Mouse (Mus musculus) v-Abl transformed pro-B cells (cell line): ENCODE data around the gene Cib3.

Experiments
- in situ Hi-C, 2 experiments: fragments of 400-800 bp; cut with MboI; formaldehyde crosslinking; loops; one replicate each; pipeline ENCODE4 v1.15.1; 2025; ENCODE audit not compliant: unreplicated experiment in 2 of 2

Cib3 gene

DNA sequence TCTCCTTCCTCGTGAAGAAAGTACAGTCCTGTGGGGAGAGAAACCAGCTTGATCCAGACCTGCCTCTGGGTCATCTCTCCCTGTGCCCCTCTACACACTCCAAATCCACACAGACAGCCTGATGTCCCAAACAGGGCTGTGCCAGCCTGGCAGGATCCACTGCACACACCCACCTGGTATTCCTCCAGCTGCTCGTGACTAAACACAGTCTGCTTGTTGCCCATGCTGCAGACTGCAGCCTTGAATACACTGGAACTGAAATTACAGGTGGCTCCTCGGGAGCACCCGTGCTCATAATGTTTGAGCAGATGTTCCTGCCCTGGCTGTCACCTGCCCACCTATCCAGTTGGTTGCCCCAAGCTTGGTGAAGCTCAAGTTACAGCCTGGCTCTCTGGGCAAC is at the start of gene Cib3:
TSS of gene Cib3 (minus strand) at position 87 of the 400 bp plus-strand sequence.
- in situ Hi-C loops: loop anchor here in 1 of 2 experiments (5.0 kb wide), 1 partner anchor 35 kb away; no protein-coding TSS in a partner anchor

DNA sequence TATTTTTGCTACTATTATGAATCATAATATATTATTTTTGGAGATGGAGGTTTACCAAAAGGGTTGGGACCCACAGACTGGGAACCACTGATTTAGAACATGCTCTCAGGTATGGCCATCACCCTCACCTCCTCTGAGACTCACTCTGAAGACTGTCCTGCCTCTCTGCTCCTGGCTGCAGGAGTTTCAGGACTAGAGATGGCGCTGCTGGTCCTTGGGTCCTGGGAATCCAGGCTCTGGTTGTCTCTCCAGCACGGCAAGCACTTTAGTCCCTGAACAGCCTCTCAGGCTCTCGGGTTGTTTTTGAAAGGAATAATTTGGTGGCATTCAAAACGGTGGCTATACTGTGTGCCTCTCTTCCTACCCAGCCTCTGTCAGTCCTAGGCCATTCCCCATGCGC is 49.2 kb upstream of the Cib3 start:
- in situ Hi-C loops: no loop called here

DNA sequence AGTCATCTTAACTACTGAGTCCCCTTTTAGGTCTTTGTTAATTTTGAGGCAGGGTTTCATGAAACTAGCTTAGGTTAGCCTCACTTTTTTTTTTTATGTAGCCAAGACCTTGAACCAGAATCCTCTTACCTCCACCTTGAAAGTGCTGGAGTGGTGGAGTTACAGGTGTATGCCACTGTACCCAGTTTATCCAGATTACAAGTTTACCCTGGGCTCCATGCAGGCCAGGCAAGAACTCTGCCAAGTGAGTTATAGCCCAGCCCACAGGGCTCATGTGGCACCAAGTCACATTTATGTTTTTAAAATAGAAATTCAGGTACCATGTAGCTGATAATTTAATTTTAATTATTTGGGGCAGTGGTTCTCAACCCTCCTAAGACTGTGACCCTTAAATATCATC is 48.8 kb upstream of the Cib3 start:
- in situ Hi-C loops: no loop called here

- in situ Hi-C loops: no loop called here
These were observed 48.4 kb upstream of the Cib3 start for GRCm38 (mm10) chr8:72261019-72261418.

DNA sequence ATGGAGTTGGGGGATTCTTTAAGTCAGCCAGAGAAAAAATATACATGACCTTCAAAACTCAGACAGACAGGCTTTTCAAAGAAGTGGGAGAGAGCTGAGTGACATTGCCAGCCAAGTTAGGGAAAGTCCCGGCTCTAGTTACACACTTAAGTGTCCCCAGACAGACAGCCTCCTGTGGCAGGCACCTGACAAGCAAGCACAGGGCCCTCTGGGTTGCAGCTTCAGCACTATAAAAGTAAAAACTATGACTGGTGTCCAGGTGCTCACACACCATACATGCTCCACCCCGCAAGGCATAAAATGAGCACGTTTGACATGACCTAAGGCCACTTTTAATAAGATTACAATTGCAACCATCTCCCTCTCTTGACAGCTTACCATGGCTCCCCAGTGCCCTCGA is 47.9 kb upstream of the Cib3 start:
- in situ Hi-C loops: no loop called here

GRCm38 (mm10) chr8:72259862-72260261 is 47.2 kb upstream of the Cib3 start:
- in situ Hi-C loops: loop anchor here in 1 of 2 experiments (5.0 kb wide), 1 partner anchor 107 kb away; no protein-coding TSS in a partner anchor

DNA sequence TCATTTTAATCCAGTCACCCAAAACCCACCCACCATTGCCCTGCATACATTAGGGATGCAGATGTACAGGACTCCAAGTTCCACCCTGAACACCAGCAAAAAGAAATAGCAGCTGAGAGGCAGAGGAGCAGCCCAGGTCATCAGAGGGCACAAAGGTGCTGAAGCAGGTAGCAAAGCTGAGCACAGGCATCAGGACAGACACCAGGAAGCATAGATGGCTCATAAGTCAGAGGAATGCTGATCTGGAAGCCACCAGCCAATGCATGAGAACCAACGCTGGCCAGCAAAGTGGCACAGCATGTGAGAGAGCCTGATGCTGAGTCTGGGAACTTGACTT is 45.2 kb upstream of the Cib3 start:
- in situ Hi-C loops: loop anchor here in 1 of 2 experiments (5.0 kb wide), 1 partner anchor 109 kb away; no protein-coding TSS in a partner anchor

- in situ Hi-C loops: loop anchor here in 1 of 2 experiments (5.0 kb wide), 1 partner anchor 110 kb away; no protein-coding TSS in a partner anchor
These were observed 44.7 kb upstream of the Cib3 start for GRCm38 (mm10) chr8:72257171-72257901.

- in situ Hi-C loops: loop anchor here (5.0 kb wide), 1 partner anchor 67 kb away; no protein-coding TSS in a partner anchor
These were observed 32.0 kb upstream of the Cib3 start for GRCm38 (mm10) chr8:72244610-72245009.

GRCm38 (mm10) chr8:72242226-72242625 is 29.6 kb upstream of the Cib3 start:
- in situ Hi-C loops: loop anchor here in 1 of 2 experiments (5.0 kb wide), 1 partner anchor 65 kb away; no protein-coding TSS in a partner anchor

DNA sequence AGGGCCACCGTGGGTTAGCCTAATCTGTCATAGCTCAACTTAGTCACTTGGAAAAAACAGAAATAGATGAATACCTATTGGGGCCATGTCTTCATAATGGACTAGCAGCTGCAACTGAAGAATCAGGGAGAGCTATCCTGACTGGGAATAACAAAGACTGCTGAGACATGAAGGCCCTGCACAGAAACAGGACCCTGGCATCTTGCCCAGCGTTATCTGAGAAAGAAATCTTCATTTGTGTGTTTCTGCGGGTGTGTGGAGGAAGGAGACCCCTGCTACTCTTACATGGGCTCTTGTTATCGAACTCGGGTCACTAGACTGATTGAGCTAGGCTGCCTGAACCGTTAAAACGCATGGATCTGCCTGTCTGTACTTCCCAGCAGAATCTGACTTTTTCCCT is 28.3 kb upstream of the Cib3 start:
- in situ Hi-C loops: loop anchor here in 1 of 2 experiments (5.0 kb wide), 1 partner anchor 64 kb away; no protein-coding TSS in a partner anchor

- in situ Hi-C loops: loop anchor here in 1 of 2 experiments (5.0 kb wide), 1 partner anchor 63 kb away; no protein-coding TSS in a partner anchor
These were observed 27.7 kb upstream of the Cib3 start for GRCm38 (mm10) chr8:72240403-72240763.

GRCm38 (mm10) chr8:72239499-72240402 is 27.1 kb upstream of the Cib3 start, which contains the start of gene Ap1m1:
TSS of gene Ap1m1 (plus strand) at chr8:72240018.
- in situ Hi-C loops: loop anchor here in 1 of 2 experiments (5.0 kb wide), 1 partner anchor 62 kb away; no protein-coding TSS in a partner anchor

DNA sequence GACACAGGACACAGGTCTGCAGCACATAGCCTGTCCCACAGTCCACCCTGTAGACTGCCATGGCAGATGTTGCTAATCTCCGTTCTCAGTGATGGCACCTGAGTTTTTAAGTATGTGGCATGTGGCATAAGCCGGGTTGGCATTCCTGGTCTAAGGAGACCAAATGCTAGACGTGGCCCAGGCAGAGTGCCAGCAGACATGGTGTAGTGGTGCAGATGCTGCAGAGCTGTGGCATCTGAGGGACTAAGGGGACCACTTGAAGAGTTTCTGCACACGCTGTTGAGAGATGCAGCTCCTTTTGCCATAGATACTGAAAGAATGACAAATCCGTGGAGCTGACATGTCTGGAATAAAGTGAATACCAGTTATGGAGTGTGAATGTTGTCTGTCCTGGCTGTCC is 10.0 kb upstream of the Cib3 start:
- in situ Hi-C loops: no loop called here

- in situ Hi-C loops: no loop called here
These were observed 8.1 kb upstream of the Cib3 start for GRCm38 (mm10) chr8:72220758-72221157.

DNA sequence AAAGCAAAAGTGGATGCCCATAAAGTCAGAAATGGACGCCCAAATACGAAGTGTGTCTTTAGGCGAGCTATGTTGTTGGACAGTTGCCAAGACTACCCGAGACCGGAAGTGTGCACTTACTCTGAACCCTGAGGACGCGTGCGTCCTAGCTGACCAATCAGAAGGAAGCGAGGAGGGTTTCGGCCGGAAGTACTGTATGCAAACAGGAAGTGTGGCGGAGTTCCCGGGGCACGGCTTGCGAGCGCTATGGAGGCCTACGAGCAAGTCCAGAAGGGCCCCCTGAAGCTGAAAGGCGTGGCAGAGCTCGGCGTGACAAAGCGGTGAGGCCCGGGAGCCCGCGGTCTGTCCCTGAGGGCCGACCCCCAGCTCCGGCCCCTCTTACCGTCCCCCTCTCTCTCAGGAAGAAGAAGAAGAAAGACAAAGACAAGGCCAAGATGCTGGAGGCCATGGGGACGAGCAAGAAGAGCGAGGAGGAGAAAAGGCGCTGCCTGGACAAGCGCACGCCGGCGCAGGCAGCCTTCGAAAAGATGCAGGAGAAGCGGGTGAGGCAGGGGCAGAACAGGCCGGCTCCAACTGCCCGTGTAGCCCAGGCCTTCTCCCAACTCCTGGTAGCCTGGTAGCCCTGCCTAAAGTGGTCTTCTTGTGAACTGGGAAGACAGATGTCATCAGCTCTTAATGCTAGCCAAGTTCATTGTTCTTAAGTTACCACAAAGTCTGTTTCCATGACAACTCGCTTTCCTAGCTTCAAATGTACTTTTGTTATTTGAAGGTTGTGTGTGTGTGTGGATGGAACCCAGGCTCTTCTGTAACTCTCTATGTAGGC is 7.1 kb upstream of the Cib3 start, which contains the start of gene Fam32a:
TSS of gene Fam32a (plus strand) at position 190 of the 823 bp plus-strand sequence.
- in situ Hi-C loops: no loop called here

GRCm38 (mm10) chr8:72218781-72219540 is 6.3 kb upstream of the Cib3 start:
- in situ Hi-C loops: no loop called here

GRCm38 (mm10) chr8:72215871-72216270 is 3.2 kb upstream of the Cib3 start:
- in situ Hi-C loops: no loop called here

DNA sequence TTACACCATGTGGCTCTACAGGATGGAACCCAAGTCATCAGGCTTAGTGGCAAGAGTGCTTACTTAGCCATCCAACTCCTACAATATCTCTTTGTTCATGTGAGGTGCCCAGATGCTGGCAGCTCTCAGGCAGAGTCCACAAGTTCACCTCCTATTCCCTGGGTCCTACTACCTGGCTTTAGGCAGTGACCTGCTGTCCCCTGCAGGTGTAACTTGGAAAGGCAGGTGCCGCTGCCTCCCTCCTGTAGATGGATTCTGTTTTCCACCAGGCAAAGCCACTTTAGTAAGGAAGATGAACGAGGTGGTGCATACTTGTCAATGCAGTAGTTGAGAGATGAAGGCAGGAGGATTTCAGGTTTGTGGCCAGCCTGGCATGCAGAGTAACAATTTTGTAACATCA is 2.4 kb upstream of the Cib3 start:
- in situ Hi-C loops: no loop called here
